Mouse (Mus musculus) large intestine, adult 2 months (tissue): Measurements from ENCODE around the gene Ccl17. TPM values are rescaled to one million over a fixed set of nuclear protein-coding genes. Genes with fewer than 3 reads are reported as not detected.
"Not testable (repeated sequence)": the region's sequence is repeated elsewhere in the genome, so short reads cannot be mapped to it uniquely, and the experiment has no call there.

Experiments
- DNase-seq: peaks from one replicate; pipeline ENCODE4 v3.0.0-alpha.2; 2012; ENCODE audit warnings: low read depth, low spot score
- WGBS: fragments of 180-500 bp; shearing (Covaris S2); methylation state at CpG from one replicate; pipeline ENCODE4 v1.1.7; 2018; 5-methylcytosine and 5-hydroxymethylcytosine counted together
- polyA plus RNA-seq: library from polyadenylated mRNA; depleted of rRNA; stranded (reverse); fragments of >200 nt; gene quantifications from 2 replicates; pipeline ENCODE4 v1.2.3, GENCODE M21; 2012

Gene Ccl17
- polyA plus RNA-seq, 1 experiment: 2.5 TPM

GRCm38 (mm10) chr8:94820553-94820952, 10.3 kb downstream of the Ccl17 start:
- no peak for DNase-seq
- WGBS: 87% methylated on average over 7 of the region's 7 CpGs

DNA sequence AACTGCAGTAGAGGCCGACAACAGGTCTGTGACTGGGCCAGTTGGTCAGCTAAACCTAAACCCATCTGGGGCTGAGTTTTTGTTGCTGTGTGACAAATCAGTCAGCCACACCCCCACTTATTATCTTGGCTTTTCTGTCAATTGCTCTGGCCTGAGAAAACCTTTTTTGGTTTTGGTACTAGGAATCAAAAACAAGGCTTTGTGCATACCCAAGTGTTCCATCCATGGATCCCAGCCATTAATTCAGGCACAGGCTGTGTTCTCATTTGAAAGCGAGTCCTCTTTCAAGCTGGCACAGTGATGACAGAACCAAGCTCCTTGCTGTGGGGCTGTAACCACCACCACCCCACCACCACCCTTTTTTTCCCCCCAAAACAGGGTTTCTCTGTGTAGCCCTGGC, 11.1 kb downstream of the Ccl17 start:
- DNase-seq: no peak
- WGBS: 96% methylated on average over 2 of the region's 2 CpGs

GRCm38 (mm10) chr8:94822637-94823560, 12.6 kb downstream of the Ccl17 start:
- WGBS: 87% methylated on average over 23 of the region's 23 CpGs
- peak; percentile 37 for DNase-seq

DNA sequence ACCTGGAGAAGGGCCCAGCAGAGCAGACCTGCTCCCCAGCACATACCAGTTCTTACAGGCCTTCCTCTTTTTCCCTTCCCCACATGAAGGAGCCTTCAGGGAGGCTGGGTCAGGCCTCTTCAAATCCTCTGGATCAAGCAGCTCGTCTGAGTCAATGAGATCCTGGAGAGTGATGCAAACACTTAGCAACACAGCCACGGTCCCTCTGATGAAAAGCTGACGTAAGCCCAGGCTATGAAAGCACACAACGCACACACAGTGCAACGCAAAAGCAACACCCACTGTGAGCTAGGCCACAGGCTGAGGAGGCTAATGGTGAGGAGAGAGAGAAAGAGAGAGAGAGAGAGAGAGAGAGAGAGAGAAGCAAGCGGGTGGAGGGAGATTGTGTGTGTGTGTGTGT, 14.9 kb downstream of the Ccl17 start:
- DNase-seq: no peak
- 87% methylated on average over 6 of the region's 6 CpGs for WGBS

DNA sequence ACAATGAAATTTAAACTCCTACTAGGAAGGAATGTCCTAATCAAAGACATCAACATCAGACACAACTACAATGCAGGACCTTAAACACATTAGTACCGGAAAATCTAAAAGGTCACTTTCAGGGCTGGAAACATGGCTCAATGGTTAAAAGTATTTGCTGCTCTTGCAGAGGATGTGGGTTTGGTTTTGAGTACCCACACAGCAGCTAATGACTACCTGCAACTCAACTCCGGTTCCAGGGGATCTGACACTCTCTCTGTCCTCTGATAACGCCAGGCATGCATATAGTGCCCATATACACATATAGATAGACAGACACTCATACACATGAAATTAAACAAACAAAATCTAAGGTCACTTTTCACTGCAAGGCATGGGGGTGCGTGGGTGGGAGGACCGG, 16.0 kb downstream of the Ccl17 start:
- WGBS: 88% methylated on average over 5 of the region's 5 CpGs
- DNase-seq: no peak

DNA sequence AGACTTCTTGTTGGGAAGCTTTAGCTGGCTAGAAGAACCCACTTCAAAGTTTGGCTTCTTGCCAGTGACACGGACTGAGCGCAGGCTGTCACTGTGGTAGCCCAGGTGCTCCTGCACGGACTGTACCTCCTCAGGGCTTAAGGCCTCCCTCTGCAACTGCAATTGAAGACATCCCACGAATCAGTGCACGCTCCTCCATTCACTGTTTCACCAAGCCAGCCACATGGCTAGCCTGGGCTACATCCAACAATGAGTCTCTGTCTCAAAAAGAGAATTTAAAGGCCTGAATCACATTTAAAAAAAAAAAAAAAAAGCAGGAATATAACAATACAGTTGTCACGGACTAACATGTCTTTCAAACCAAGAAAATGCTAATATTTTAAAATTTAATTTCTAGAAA, 18.0 kb downstream of the Ccl17 start:
- no peak for DNase-seq
- 83% methylated on average over 6 of the region's 6 CpGs for WGBS

- WGBS: 36% methylated on average over 7 of the region's 7 CpGs
- not testable (repeated sequence) for DNase-seq
Observed at GRCm38 (mm10) chr8:94833901-94834405, 23.7 kb downstream of the Ccl17 start.

DNA sequence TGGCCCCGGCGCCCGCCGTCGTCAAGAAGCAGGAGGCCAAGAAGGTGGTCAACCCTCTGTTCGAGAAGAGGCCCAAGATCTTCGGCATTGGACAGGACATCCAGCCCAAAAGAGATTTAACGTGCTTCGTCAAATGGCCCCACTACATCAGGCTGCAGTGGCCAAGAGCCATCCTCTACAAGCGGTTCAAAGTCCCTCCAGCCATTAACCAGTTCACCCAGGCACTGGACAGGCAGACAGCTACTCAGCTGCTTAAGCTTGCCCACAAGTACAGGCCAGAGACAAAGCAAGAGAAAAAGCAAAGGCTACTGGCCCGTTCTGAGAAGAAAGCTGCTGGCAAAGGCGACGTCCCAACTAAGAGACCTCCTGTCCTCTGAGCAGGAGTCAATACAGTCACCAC, 25.5 kb downstream of the Ccl17 start:
- not testable (repeated sequence) for DNase-seq
- 94% methylated on average over 13 of the region's 13 CpGs for WGBS

DNA sequence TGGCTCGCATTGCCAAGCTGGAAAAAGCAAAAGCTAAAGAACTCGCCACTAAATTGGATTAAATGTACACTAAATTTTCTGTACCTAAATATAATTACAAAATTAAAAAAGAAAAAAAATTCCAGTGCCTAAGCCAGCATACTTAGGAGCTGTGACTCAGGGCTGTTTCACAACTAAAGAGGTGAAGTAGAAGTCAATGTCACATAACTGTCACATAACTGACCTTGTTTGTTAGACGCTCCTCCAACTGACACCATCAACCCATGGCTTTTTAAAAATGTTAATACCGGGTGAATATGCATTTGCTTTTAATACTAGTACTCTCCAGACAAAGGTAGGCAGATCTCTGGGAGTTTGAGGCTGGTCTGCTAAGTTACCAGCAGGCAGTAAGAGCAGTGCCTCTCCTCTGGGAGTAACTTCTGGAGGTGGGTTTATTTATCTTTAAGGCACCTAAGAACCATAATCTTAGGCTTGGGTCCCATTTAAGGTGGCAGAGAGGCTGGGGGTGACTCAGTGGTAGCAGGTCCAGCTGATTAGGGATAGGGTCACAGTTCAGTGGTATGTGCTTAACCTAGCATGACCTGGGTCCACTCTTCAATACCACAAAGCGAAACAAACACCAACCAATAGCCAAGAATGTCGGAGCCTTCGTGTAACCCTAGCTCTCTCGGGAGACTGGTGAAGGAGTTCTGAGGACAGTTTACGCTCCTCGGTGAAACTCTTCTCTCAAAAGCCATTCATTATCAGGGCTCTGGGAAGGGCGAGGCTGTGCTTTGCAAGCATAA, 26.4 kb downstream of the Ccl17 start:
- WGBS: 50% methylated on average over 11 of the region's 11 CpGs
- no peak for DNase-seq

DNA sequence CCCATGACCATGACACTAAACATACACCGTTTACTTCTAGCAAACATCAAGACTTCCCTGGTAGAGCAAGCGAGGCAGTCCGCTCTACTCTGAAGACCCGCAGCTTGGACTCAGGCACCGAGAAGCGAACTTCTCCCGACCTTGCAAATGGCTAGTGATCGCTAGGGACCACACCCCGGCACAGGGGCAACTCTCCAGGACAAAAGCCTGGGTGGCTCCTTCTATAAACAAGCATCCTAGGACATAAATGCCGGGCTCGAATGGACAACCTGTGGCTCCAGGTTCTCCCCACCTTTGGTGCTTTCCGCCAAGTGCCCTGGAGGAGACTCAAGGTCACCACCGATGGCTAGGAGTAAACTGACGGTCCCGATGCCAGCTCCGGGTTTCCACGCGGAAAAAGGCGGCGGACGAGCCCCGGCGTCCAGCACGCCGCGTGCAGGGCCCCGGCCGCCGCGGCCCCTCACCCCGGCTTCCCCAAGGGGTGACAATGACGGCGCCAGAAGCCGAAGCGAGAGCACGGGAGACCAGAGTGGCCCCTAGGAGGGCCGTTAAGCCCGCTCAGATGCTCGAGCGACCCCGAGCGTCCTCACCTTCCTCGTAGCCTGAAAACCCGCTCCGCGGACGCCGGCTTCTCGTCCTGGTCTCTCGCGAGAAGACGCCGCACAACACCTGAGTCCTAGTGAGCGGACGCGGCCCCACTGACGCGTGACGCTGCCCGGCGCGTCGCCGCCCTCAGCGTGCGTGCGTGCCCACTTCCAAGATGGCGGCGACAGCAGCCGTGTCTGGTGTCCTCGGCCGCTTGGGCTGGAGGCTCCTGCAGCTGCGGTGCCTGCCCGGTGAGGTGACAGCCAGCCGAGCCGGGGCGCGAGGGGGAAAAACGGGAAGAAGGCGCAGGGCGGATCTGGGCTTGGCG, 27.7 kb downstream of the Ccl17 start, which contains the start of the genes Coq9 and Ciapin1:
Coq9 (plus strand) TSS at position 660 of the 913 bp plus-strand sequence.
Ciapin1 (minus strand) TSS at position 697 of the 913 bp plus-strand sequence.
- WGBS: under 1% methylated on average over 82 of the region's 82 CpGs
- DNase-seq: peak; percentile 74

DNA sequence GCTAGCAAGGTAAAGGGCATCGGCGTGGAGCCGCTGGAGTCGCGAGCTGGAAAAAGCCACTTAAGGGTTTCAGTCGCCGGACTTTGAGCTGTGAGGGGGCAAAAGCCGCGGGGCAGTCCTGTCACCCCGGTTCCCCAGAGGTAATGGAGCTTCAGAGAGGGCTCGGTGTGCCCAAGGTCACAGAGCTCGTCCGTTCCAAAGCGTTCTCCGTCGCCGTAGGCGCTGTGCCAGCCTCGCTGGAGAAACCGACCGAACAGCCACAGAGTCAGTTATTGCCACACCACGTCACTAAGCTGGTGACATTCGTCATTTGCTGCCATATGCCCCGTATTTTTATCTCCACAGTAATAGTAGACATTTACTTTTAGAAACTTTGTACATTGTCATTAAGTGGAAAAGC, 28.3 kb downstream of the Ccl17 start:
- DNase-seq: no peak
- under 1% methylated on average over 24 of the region's 24 CpGs for WGBS

DNA sequence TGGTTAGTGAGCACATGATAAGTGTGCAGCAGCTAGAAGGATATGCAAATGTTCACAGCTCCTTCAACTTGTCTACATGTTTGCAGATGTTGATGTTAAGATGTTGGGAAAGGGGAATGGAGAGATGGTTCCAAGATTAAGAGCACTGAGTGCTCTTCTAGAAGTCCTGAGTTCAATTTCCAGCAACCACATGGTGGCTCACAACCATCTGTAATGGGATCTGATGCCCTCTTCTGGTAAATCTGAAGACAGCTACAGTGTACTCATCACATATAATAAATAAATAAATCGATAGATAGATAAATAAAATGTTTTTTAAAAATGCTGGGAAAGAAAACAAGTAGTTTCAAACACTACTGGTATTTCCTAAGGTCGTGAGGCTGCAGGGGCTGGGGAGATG, 30.9 kb downstream of the Ccl17 start:
- no peak for DNase-seq
- 42% methylated on average over 2 of the region's 2 CpGs for WGBS

GRCm38 (mm10) chr8:94850049-94850448, 39.8 kb downstream of the Ccl17 start:
- DNase-seq: no peak
- 94% methylated on average over 5 of the region's 5 CpGs for WGBS

GRCm38 (mm10) chr8:94854761-94855160, 44.5 kb downstream of the Ccl17 start:
- 90% methylated on average over 11 of the region's 11 CpGs for WGBS
- DNase-seq: not testable (repeated sequence)

DNA sequence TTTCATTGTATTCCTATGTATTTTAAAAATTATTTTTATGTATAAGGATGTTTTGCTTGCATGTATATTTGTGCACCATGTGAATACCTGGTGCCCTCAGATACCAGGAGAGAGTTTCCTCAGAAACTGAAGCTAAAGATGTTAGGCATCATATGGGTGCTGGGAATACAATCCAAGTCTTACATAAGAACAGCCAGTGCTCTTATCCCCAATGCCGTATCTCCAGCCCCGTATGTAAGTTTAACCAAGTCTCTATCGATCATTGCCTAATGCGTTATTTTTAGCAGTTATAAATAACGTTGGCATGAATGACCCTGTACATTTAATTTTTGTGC, 46.7 kb downstream of the Ccl17 start:
- no peak for DNase-seq
- WGBS: 26% methylated on average over 5 of the region's 5 CpGs

DNA sequence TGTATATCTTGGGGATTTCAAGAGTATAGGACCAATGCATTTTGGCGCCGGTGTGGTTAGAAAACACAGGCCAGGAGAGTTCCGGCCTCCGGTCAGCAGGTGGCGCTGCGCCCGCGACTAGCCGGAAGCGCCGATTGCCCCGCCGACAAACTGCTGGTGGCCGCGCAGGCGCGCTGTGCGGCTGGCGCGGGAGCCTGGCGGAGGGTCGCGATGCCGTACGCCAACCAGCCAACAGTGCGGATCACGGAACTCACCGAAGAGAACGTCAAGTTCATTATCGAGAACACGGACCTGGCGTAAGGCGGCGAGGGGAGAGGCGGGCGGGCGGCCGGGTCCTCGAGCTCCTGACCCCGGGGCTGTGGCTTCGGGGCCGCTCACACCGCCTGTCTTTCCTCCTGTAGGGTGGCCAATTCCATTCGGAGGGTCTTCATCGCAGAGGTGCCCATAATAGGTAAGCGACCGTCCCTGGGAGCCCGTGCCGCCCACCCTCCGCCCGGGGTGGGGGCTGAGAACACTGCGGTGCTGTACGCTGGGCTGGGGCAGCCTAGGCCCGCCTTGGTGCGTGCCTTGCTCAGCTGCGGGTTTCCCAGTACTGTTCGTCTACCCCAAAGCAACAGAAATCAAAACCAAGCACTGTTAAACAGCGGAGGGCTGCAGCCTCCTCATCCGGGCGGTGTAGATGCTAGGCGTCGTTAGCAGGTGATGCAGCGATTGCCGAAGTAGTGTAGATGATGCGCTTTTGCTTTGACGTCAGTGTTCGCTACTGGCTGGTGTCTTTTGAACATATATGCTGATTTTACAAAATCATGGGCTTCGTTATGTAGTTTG, 47.3 kb downstream of the Ccl17 start, which contains the start of gene Polr2c:
Polr2c (plus strand) TSS at position 105 of the 828 bp plus-strand sequence.
- under 1% methylated on average over 68 of the region's 68 CpGs for WGBS
- no peak for DNase-seq

DNA sequence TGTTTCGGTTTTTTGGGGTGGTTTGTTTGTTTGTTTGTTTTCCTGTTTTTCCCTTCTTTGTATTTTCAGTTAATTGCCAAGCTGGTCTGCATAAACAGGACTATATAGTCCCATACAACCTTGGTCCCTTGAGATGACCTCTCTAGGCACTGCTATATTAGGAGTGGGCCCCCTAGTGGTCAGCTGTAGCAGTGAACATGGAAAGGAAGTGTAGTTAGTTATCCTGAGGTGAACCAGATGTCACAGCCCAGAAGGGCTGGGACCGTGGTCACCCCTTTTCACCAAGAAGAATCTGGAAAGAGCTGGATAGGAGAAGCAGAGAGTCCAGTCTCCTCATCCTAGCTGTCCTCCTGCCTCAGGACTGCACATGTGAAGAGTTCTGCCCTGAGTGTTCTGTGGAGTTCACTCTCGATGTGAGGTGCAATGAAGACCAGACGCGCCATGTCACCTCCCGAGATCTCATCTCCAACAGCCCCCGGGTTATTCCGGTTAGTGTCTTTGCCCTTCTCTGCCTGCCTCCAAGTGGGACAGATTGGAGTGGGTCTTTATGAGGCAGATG, 51.2 kb downstream of the Ccl17 start:
- no peak for DNase-seq
- 66% methylated on average over 8 of the region's 8 CpGs for WGBS
